Mouse (Mus musculus): ENCODE data around the gene Cfap61.

DNA sequence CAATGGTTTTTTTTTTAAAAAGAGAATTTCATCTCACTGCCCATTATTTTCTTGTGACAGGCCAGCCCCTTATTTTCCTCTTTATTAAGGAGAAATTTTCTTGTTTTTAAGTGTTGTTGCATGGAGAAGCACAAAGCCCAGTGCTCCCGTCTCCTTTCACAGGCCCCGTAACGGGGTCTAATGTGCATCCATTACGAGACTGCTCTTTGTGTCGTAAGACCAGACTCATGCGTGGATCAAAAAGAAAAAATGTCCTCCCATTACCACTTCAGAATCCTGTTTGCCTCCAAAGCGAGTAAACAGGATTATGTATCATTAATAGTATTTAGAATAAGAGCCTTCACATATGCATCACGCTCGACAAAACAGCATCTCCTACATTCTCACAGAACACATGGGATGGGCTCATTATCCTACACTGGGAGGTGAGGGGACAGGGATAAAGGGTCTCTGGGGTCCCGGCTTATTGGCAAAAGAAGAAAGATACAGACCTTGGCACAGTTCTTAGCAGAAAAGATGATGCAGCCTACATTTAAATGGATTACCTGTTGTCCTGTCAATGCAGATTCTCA is 166.0 kb downstream of the Cfap61 start:
- no peak for TF ChIP-seq POLR2A (IDR thresholded peaks at IDR 0.05; ENCODE audit: extremely low read depth, insufficient read depth, low read length)
- no peak for TF ChIP-seq CTCF (IDR thresholded peaks at IDR 0.05; ENCODE audit: low read depth, low read length)
